Comparison of ENCODE assay signal across 8 mouse cellular contexts in genomic region chr11:60699524-60700075, GRCm38 (mm10). TPM values are rescaled to one million over a fixed set of nuclear protein-coding genes. Genes with fewer than 3 reads are reported as not detected.
DNase-seq lines count a peak whose midpoint lies in the region; ATAC-seq lines count a peak whose summit lies in the region.

Gene Llgl1, plus strand, starts transcription at chr11:60699723.

- ATAC-seq in activated CD4-positive, CD25-positive, alpha-beta regulatory T cell, adult 4 months = peak; percentile 75
- ATAC-seq in common myeloid progenitor, adult 5-6 weeks (replicated peaks; ENCODE audit: low read depth, poor library complexity, severe bottlenecking) = peak; percentile 50
- ATAC-seq in megakaryocyte progenitor cell, adult 5-6 weeks (replicated peaks; ENCODE audit: poor library complexity) = peak; percentile 74

- DNase-seq in gastrocnemius, adult 8-10 months (ENCODE audit: low spot score in 2 of 2) = peak; percentile 72 to 78
- DNase-seq in hindlimb bud, embryonic 11.5 days (ENCODE audit: extremely low spot score, low read depth, low spot score) = peak; percentile 66
- DNase-seq in left cerebral cortex, adult 8-10 months (ENCODE audit: low spot score in 2 of 2) = peak; percentile 72 to 82
- peak; percentile 86 for DNase-seq in right cerebral cortex, postnatal 14 days
- DNase-seq in yolk sac, embryonic 10.5 days (ENCODE audit: low spot score) = peak; percentile 95

RNA-seq across cellular contexts. Expression of gene Llgl1, which starts in this region (rescaled TPM):
- polyA plus RNA-seq in activated CD4-positive, CD25-positive, alpha-beta regulatory T cell, adult 4 months (2017; shearing (Covaris generic)) = 10 to 100 TPM in 1 of 2 experiments, 1 to 10 TPM in 1; 6.2 to 10.4 TPM
- 7.1 and 10.4 TPM in 2 replicates for total RNA-seq in common myeloid progenitor, adult 5-6 weeks (2017)
- total RNA-seq in gastrocnemius, adult 8-10 months (2022) = 10 to 100 TPM in 1 of 4 experiments, 1 to 10 TPM in 3; 9.5 to 10.3 (median 9.8) TPM
- 10 to 100 TPM; 40.0 to 42.3 (median 40.8) TPM for total RNA-seq in left cerebral cortex, adult 8-10 months (2022)
- 5.4 and 5.6 TPM in 2 replicates for total RNA-seq in megakaryocyte progenitor cell, adult 5-6 weeks (2015)
- total RNA-seq in megakaryocyte progenitor cell, adult 5-6 weeks (2017) = 4.1 and 6.7 TPM in 2 replicates

Comparison
In these comparisons a context has a peak if more than half of its experiments do, and no peak if none do; other contexts are left out.
1. Peak in every context shown above with its lines: DNase-seq and ATAC-seq.